Mouse (Mus musculus): Measurements from ENCODE around the gene Krt78.

DNA sequence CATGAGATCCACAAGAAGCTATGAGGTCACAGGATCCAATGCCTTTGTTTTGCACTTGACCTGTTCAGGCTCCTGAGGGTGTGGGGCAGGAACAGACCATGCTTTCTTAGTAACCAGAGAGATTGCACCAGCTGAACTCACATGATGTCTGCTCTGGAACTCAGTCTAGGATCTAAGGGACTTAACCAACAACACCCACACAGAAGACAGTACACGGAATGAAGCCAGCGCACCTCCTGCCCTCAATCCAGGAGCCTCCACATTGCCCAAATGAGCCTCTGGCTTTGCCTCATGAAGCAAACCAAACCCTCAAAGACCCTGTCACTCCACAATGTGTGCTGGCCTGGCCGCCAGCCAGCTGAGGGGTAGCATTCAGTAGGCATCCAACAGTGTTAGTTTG, 4.8 kb upstream of the Krt78 start:
- no peak for TF ChIP-seq POLR2A (IDR thresholded peaks at IDR 0.05; ENCODE audit: control insufficient read depth, extremely low read depth, insufficient read depth, low read length, poor library complexity)
- no peak for TF ChIP-seq CTCF (IDR thresholded peaks at IDR 0.05; ENCODE audit: borderline replicate concordance, control insufficient read depth, extremely low read depth, insufficient read depth, low read length, poor library complexity)

All from thymus, adult 2 months (tissue).